Comparison of ENCODE assay signal across 8 mouse cellular contexts in the genomic region with DNA sequence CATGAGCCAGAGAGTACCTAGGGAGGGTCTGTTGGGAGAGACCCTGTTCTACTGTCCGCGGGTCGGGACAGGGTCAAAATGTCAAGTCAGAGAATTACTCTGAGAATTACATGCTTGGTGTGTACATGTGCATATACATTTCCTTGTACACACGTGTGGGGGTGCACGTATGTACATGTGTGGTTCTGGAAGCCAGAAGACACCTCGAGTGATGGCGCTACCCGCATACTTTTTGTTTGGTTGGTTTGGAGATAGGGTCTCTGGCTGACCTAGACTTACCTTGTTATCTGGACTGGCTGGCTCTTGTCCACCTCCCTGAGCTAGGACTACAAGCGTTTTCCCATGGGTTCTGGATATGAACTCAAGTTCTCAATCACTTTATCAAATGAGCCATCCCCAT. TPM values are rescaled to one million over a fixed set of nuclear protein-coding genes. Genes with fewer than 3 reads are reported as not detected.
DNase-seq lines count a peak whose midpoint lies in the region; ATAC-seq and TF ChIP-seq lines count a peak whose summit lies in the region.

No protein-coding gene starts in this region.

- H3K9ac ChIP-seq in heart, embryonic 11.5 days (ENCODE audit: low read depth, low read length) = peak overlapping the region; percentile 91

- peak overlapping the region; percentile 87 for H3K4me3 ChIP-seq in heart, embryonic 11.5 days (ENCODE audit: low read depth, low read length)
- H3K4me3 ChIP-seq in G1E (ENCODE audit: low read depth, low read length) = peak overlapping the region; percentile 91
- peak overlapping the region; percentile 87 for H3K4me3 ChIP-seq in hindbrain, embryonic 10.5 days

- peaks cover 6% of the 10 kb centered on the region for H3K4me1 ChIP-seq in heart, embryonic 11.5 days (ENCODE audit: control insufficient read depth, insufficient read depth, low read length)
- H3K4me1 ChIP-seq in G1E (ENCODE audit: insufficient read depth, low read depth, low read length) = peaks cover 22% of the 10 kb centered on the region
- H3K4me1 ChIP-seq in hindbrain, embryonic 10.5 days (replicated peaks) = peaks cover 28% of the 10 kb centered on the region

- no peaks in the 10 kb centered on the region for H3K27me3 ChIP-seq in heart, embryonic 11.5 days (ENCODE audit: control insufficient read depth, insufficient read depth, low read length)
- no peaks in the 10 kb centered on the region for H3K27me3 ChIP-seq in G1E (ENCODE audit: insufficient read depth, low read length)
- H3K27me3 ChIP-seq in hindbrain, embryonic 10.5 days (ENCODE audit: insufficient read depth, poor library complexity, severe bottlenecking) = peaks cover 3% of the 10 kb centered on the region; the same call in 1 of the 2 replicates

- TF ChIP-seq CTCF in G1E (IDR thresholded peaks at IDR 0.05; ENCODE audit: low read depth, low read length) = no peak

- ATAC-seq in heart, embryonic 11.5 days (replicated peaks; ENCODE audit: insufficient number of reproducible peaks, low FRiP score, low TSS enrichment) = no peak
- no peak for ATAC-seq in G1E (ENCODE audit: extremely low read depth, insufficient number of reproducible peaks, low FRiP score, poor library complexity, severe bottlenecking)
- peak; percentile 5; the same call in 1 of the 2 replicates for ATAC-seq in megakaryocyte-erythroid progenitor cell, adult 5-6 weeks (replicated peaks; ENCODE audit: low FRiP score, low TSS enrichment, poor library complexity, severe bottlenecking)
- ATAC-seq in erythroid progenitor cell, adult 5-6 weeks (replicated peaks; ENCODE audit: low FRiP score, poor library complexity, severe bottlenecking) = no peak

- no peak for DNase-seq in heart, adult 18-20 months
- no peak for DNase-seq in G1E (ENCODE audit: low spot score)
- DNase-seq in hindbrain, embryonic 10.5 days (ENCODE audit: low spot score) = no peak
- DNase-seq in cerebellum, adult 8-10 months = no peak
- no peak for DNase-seq in urinary bladder, postnatal 14 days (ENCODE audit: low spot score)

- H3K27ac ChIP-seq in heart, embryonic 11.5 days (ENCODE audit: low read depth, low read length) = no peak overlapping the region
- peak overlapping the region; percentile 90 for H3K27ac ChIP-seq in hindbrain, embryonic 10.5 days

- 65% methylated on average over 9 of the region's 9 CpGs for WGBS in heart, embryonic 11.5 days (ENCODE audit: insufficient replicate concordance)
- 78% methylated on average over 9 of the region's 9 CpGs for WGBS in hindbrain, embryonic 10.5 days

- H3K4me2 ChIP-seq in heart, embryonic 11.5 days = peak overlapping the region; percentile 100

- no peaks in the 10 kb centered on the region for H3K36me3 ChIP-seq in heart, embryonic 11.5 days (ENCODE audit: control insufficient read depth, insufficient read depth, low read length)
- peaks cover 30% of the 10 kb centered on the region for H3K36me3 ChIP-seq in G1E (replicated peaks)
- no peaks in the 10 kb centered on the region for H3K36me3 ChIP-seq in hindbrain, embryonic 10.5 days

- no peaks in the 10 kb centered on the region for H3K9me3 ChIP-seq in heart, embryonic 11.5 days (replicated peaks; ENCODE audit: control insufficient read depth, low read length)
- no peaks in the 10 kb centered on the region for H3K9me3 ChIP-seq in G1E (replicated peaks)
- no peaks in the 10 kb centered on the region for H3K9me3 ChIP-seq in hindbrain, embryonic 10.5 days

RNA-seq across cellular contexts. Expression of a gene that starts 0.6 kb away (rescaled TPM):
- 14.2 and 19.0 TPM in 2 replicates for polyA plus RNA-seq in heart, embryonic 11.5 days (2014; fragmentation: Nextera tagmentation; extraction: Ambion mirVana)
- total RNA-seq in heart, adult 18-20 months (2021) = 100 to 1,000 TPM; 117 to 120 TPM
- total RNA-seq in G1E (2014; fragmentation: Nextera tagmentation) (4.1 and 7.7 TPM in 2 replicates), G1E (2017) (10.5 and 14.8 TPM in 2 replicates)
- polyA plus RNA-seq in G1E (2012) = 16.7 and 20.1 TPM in 2 replicates
- 11.5 and 13.5 TPM in 2 replicates for polyA plus RNA-seq in hindbrain, embryonic 10.5 days (2016; fragmentation: Nextera tagmentation; extraction: Ambion mirVana)
- total RNA-seq in megakaryocyte-erythroid progenitor cell, adult 5-6 weeks (2014; fragmentation: Nextera tagmentation) = 5.9 and 9.0 TPM in 2 replicates
- total RNA-seq in megakaryocyte-erythroid progenitor cell, adult 5-6 weeks (2017) = 5.8 and 6.2 TPM in 2 replicates
- 3.6 and 3.8 TPM in 2 replicates for total RNA-seq in erythroid progenitor cell, adult 5-6 weeks (2015; ENCODE audit: low replicate concordance)
- total RNA-seq in erythroid progenitor cell, adult 5-6 weeks (2017; ENCODE audit: low replicate concordance) = 0.64 and 1.6 TPM in 2 replicates

RNA-seq across cellular contexts. Expression of a gene that starts 39.8 kb away (rescaled TPM):
- 0.39 and 0.94 TPM in 2 replicates for polyA plus RNA-seq in heart, embryonic 11.5 days (2014; fragmentation: Nextera tagmentation; extraction: Ambion mirVana)
- total RNA-seq in heart, adult 18-20 months (2021) = 1 to 10 TPM; 3.1 to 4.2 TPM
- total RNA-seq in G1E (2014; fragmentation: Nextera tagmentation) = not detected in 2 replicates
- 0.17 and 0.49 TPM in 2 replicates for total RNA-seq in G1E (2017)
- 0.08 and 0.10 TPM in 2 replicates for polyA plus RNA-seq in G1E (2012)
- 0.30 and 0.36 TPM in 2 replicates for polyA plus RNA-seq in hindbrain, embryonic 10.5 days (2016; fragmentation: Nextera tagmentation; extraction: Ambion mirVana)
- 0.15 TPM in 1 of 2 replicates, not detected in the other for total RNA-seq in megakaryocyte-erythroid progenitor cell, adult 5-6 weeks (2014; fragmentation: Nextera tagmentation)
- total RNA-seq in megakaryocyte-erythroid progenitor cell, adult 5-6 weeks (2017) = not detected in 2 replicates
- total RNA-seq in erythroid progenitor cell, adult 5-6 weeks (2015; ENCODE audit: low replicate concordance) = not detected in 2 replicates
- total RNA-seq in erythroid progenitor cell, adult 5-6 weeks (2017; ENCODE audit: low replicate concordance) = not detected in 2 replicates

RNA-seq across cellular contexts. Expression of a gene that starts 49.8 kb away (rescaled TPM):
- polyA plus RNA-seq in heart, embryonic 11.5 days (2014; fragmentation: Nextera tagmentation; extraction: Ambion mirVana) = 276 and 298 TPM in 2 replicates
- 100 to 1,000 TPM; 138 to 149 TPM for total RNA-seq in heart, adult 18-20 months (2021)
- total RNA-seq in G1E (2014; fragmentation: Nextera tagmentation) = 191 and 220 TPM in 2 replicates
- 92.1 and 104 TPM in 2 replicates for total RNA-seq in G1E (2017)
- polyA plus RNA-seq in G1E (2012) = 50.6 and 60.5 TPM in 2 replicates
- 280 and 364 TPM in 2 replicates for polyA plus RNA-seq in hindbrain, embryonic 10.5 days (2016; fragmentation: Nextera tagmentation; extraction: Ambion mirVana)
- 89.2 and 116 TPM in 2 replicates for total RNA-seq in megakaryocyte-erythroid progenitor cell, adult 5-6 weeks (2014; fragmentation: Nextera tagmentation)
- 103 and 110 TPM in 2 replicates for total RNA-seq in megakaryocyte-erythroid progenitor cell, adult 5-6 weeks (2017)
- 38.9 and 42.3 TPM in 2 replicates for total RNA-seq in erythroid progenitor cell, adult 5-6 weeks (2015; ENCODE audit: low replicate concordance)
- total RNA-seq in erythroid progenitor cell, adult 5-6 weeks (2017; ENCODE audit: low replicate concordance) = 15.3 and 22.3 TPM in 2 replicates

RNA-seq across cellular contexts. Expression of a gene that starts 52.4 kb away (rescaled TPM):
- polyA plus RNA-seq in heart, embryonic 11.5 days (2014; fragmentation: Nextera tagmentation; extraction: Ambion mirVana) = 1.4 and 2.0 TPM in 2 replicates
- total RNA-seq in heart, adult 18-20 months (2021) = not detected
- total RNA-seq in G1E (2014; fragmentation: Nextera tagmentation) = not detected in 2 replicates
- total RNA-seq in G1E (2017) = 0.06 TPM in 1 of 2 replicates, not detected in the other
- polyA plus RNA-seq in G1E (2012) = not detected in 2 replicates
- 9.0 and 14.0 TPM in 2 replicates for polyA plus RNA-seq in hindbrain, embryonic 10.5 days (2016; fragmentation: Nextera tagmentation; extraction: Ambion mirVana)
- total RNA-seq in megakaryocyte-erythroid progenitor cell, adult 5-6 weeks (2014; fragmentation: Nextera tagmentation) = not detected in 2 replicates
- not detected in 2 replicates for total RNA-seq in megakaryocyte-erythroid progenitor cell, adult 5-6 weeks (2017)
- not detected in 2 replicates for total RNA-seq in erythroid progenitor cell, adult 5-6 weeks (2015; ENCODE audit: low replicate concordance)
- total RNA-seq in erythroid progenitor cell, adult 5-6 weeks (2017; ENCODE audit: low replicate concordance) = not detected in 2 replicates

Comparison
In these comparisons a context has a peak if more than half of its experiments do, and no peak if none do; other contexts are left out.
1. RNA of a gene that starts 0.6 kb away (total RNA-seq): 117 to 120 TPM in heart, adult 18-20 months; 4.1 to 14.8 TPM in G1E, 5.8 to 9.0 TPM in megakaryocyte-erythroid progenitor cell, adult 5-6 weeks and 0.64 to 3.8 TPM in erythroid progenitor cell, adult 5-6 weeks; every median in the first group is over 4 times any median in the second.
2. Peak in every context shown above with its lines, with median percentiles within 50 percentile points of each other: H3K4me3 ChIP-seq.